Mouse (Mus musculus) midbrain, embryonic 14.5 days (tissue): ENCODE measurements around the gene Kif3b. TPM values are rescaled to one million over a fixed set of nuclear protein-coding genes. Genes with fewer than 3 reads are reported as not detected.

ENCODE experiments used
- ATAC-seq: fragments of 200-750 bp; cut with Nextera tagmentation; 2 replicates; pipeline ENCODE4 v1.8.0; 2017; ENCODE audit warnings: moderate number of reproducible peaks, moderate library complexity; ENCODE audit not compliant: low FRiP score, low TSS enrichment
- DNase-seq: peaks from one replicate; pipeline ENCODE4 v3.0.0-alpha.2; 2015
- H3K27ac ChIP-seq: fragments of 300-500 bp; sonication (generic); replicated peaks from 2 replicates; pipeline ENCODE4 v1.5.1; 2014; ENCODE audit warnings: mild to moderate bottlenecking, low read depth, low read length, moderate library complexity
- H3K27me3 ChIP-seq: fragments of 300-500 bp; sonication (generic); 2 replicates; pipeline ENCODE4 v1.6.1; 2014; ENCODE audit warnings: low read length, control low read depth, mixed read lengths; ENCODE audit not compliant: control insufficient read depth, insufficient read depth
- H3K36me3 ChIP-seq: fragments of 300-500 bp; sonication (generic); 2 replicates; pipeline ENCODE4 v1.6.1; 2014; ENCODE audit warnings: low read length, control low read depth; ENCODE audit not compliant: control insufficient read depth, insufficient read depth
- H3K4me1 ChIP-seq: fragments of 300-500 bp; sonication (generic); 2 replicates; pipeline ENCODE4 v1.6.1; 2014; ENCODE audit warnings: mild to moderate bottlenecking, antibody characterized with exemption, low read length, control low read depth; ENCODE audit not compliant: control insufficient read depth, insufficient read depth
- H3K4me2 ChIP-seq: fragments of 300-500 bp; sonication (generic); 2 replicates; pipeline ENCODE4 v1.6.1; 2014; ENCODE audit warnings: mild to moderate bottlenecking, low read length, moderate library complexity
- H3K4me3 ChIP-seq: fragments of 300-500 bp; sonication (generic); replicated peaks from 2 replicates; pipeline ENCODE4 v1.5.1; 2014; ENCODE audit warnings: low read depth, low read length
- H3K9ac ChIP-seq: fragments of 300-500 bp; sonication (generic); replicated peaks from 2 replicates; pipeline ENCODE4 v1.6.1; 2014; ENCODE audit warnings: mild to moderate bottlenecking, low read length, moderate library complexity
- H3K9me3 ChIP-seq: fragments of 300-500 bp; sonication (generic); 2 replicates; pipeline ENCODE4 v1.6.1; 2016; ENCODE audit warnings: low read length, control low read depth, mixed read lengths; ENCODE audit not compliant: control insufficient read depth
- WGBS: fragments of 180-500 bp; shearing (Covaris S2); extraction: QIAGEN DNeasy Blood & Tissue Kit; methylation state at CpG from one replicate; pipeline ENCODE4 v1.1.7; 2014; 5-methylcytosine and 5-hydroxymethylcytosine counted together
- polyA plus RNA-seq: library from polyadenylated mRNA; unstranded; fragments of >200 nt; fragmentation: Nextera tagmentation; extraction: Ambion mirVana; gene quantifications from 2 replicates; pipeline ENCODE4 v1.2.1, GENCODE M21; 2014

Kif3b gene
- polyA plus RNA-seq, 1 experiment from 2014 or later = 17.0 TPM

- Histone ChIP-seq H3K4me1 (no peaks in the 10 kb centered on the region), H3K27me3 (no peaks in the 10 kb centered on the region), H3K36me3 (0 out of 2 replicates have a peak, but pooled peaks cover 3% of the 10 kb centered on the region), H3K4me2 (no peak overlapping the region), H3K4me3 (no peak overlapping the region), H3K9ac (no peak overlapping the region), H3K27ac (no peak overlapping the region), H3K9me3 (no peaks in the 10 kb centered on the region)
- WGBS = 85% methylated on average over 8 of the region's 8 CpGs
- ATAC-seq (no peak), DNase-seq (no peak)
These were observed 17.9 kb downstream of the Kif3b start for GRCm38 (mm10) chr2:153309106-153309505.

- H3K9me3 ChIP-seq = no peaks in the 10 kb centered on the region
- H3K36me3 ChIP-seq = 0 out of 2 replicates have a peak, but pooled peaks cover 3% of the 10 kb centered on the region
- no peak overlapping the region for H3K27ac ChIP-seq
- DNase-seq = peak; percentile 35
- H3K9ac ChIP-seq = no peak overlapping the region
- H3K27me3 ChIP-seq = no peaks in the 10 kb centered on the region
- no peak overlapping the region for H3K4me3 ChIP-seq
- ATAC-seq = no peak
- 84% methylated on average over 6 of the region's 6 CpGs for WGBS
- no peak overlapping the region for H3K4me2 ChIP-seq
- no peaks in the 10 kb centered on the region for H3K4me1 ChIP-seq
These were observed 19.0 kb downstream of the Kif3b start for GRCm38 (mm10) chr2:153310228-153310627.

GRCm38 (mm10) chr2:153312884-153313283 is 21.7 kb downstream of the Kif3b start:
- Histone ChIP-seq H3K27ac (no peak overlapping the region), H3K4me1 (no peaks in the 10 kb centered on the region), H3K27me3 (no peaks in the 10 kb centered on the region), H3K4me3 (no peak overlapping the region), H3K9me3 (no peaks in the 10 kb centered on the region), H3K4me2 (no peak overlapping the region), H3K36me3 (peaks cover 13% of the 10 kb centered on the region), H3K9ac (no peak overlapping the region)
- WGBS = 89% methylated on average over 9 of the region's 9 CpGs
- no peak for ATAC-seq
- no peak for DNase-seq

GRCm38 (mm10) chr2:153318408-153318807 is 27.2 kb downstream of the Kif3b start:
- H3K27me3 ChIP-seq = no peaks in the 10 kb centered on the region
- H3K9ac ChIP-seq = no peak overlapping the region
- no peak overlapping the region for H3K27ac ChIP-seq
- no peak overlapping the region for H3K4me3 ChIP-seq
- DNase-seq (no peak), ATAC-seq (no peak)
- 95% methylated on average over 4 of the region's 4 CpGs for WGBS
- H3K36me3 ChIP-seq = peaks cover 51% of the 10 kb centered on the region
- H3K4me1 ChIP-seq = no peaks in the 10 kb centered on the region
- no peaks in the 10 kb centered on the region for H3K9me3 ChIP-seq
- no peak overlapping the region for H3K4me2 ChIP-seq

GRCm38 (mm10) chr2:153319036-153319643 is 27.9 kb downstream of the Kif3b start:
- Histone ChIP-seq H3K9ac (no peak overlapping the region), H3K4me3 (no peak overlapping the region), H3K27ac (no peak overlapping the region), H3K36me3 (peaks cover 59% of the 10 kb centered on the region), H3K9me3 (no peaks in the 10 kb centered on the region), H3K4me1 (no peaks in the 10 kb centered on the region), H3K4me2 (no peak overlapping the region), H3K27me3 (no peaks in the 10 kb centered on the region)
- ATAC-seq = no peak
- WGBS = 88% methylated on average over 8 of the region's 8 CpGs
- DNase-seq = no peak

- H3K4me3 ChIP-seq = no peak overlapping the region
- H3K36me3 ChIP-seq = peaks cover 78% of the 10 kb centered on the region
- H3K27ac ChIP-seq = no peak overlapping the region
- 92% methylated on average over 9 of the region's 9 CpGs for WGBS
- no peaks in the 10 kb centered on the region for H3K9me3 ChIP-seq
- no peak overlapping the region for H3K4me2 ChIP-seq
- DNase-seq = no peak
- H3K9ac ChIP-seq = no peak overlapping the region
- no peaks in the 10 kb centered on the region for H3K4me1 ChIP-seq
- ATAC-seq = no peak
- no peaks in the 10 kb centered on the region for H3K27me3 ChIP-seq
These were observed 34.6 kb downstream of the Kif3b start for GRCm38 (mm10) chr2:153325706-153326376.

GRCm38 (mm10) chr2:153332271-153332670 is 41.1 kb downstream of the Kif3b start:
- peaks cover 56% of the 10 kb centered on the region for H3K36me3 ChIP-seq

GRCm38 (mm10) chr2:153332981-153333380 is 41.8 kb downstream of the Kif3b start:
- no peaks in the 10 kb centered on the region for H3K9me3 ChIP-seq
- H3K4me3 ChIP-seq = no peak overlapping the region
- H3K36me3 ChIP-seq = peaks cover 51% of the 10 kb centered on the region
- DNase-seq = no peak
- no peak overlapping the region for H3K9ac ChIP-seq
- ATAC-seq = no peak
- no peaks in the 10 kb centered on the region for H3K27me3 ChIP-seq
- WGBS = 95% methylated on average over 3 of the region's 3 CpGs
- H3K27ac ChIP-seq = no peak overlapping the region
- no peak overlapping the region for H3K4me2 ChIP-seq
- no peaks in the 10 kb centered on the region for H3K4me1 ChIP-seq

More at GRCm38 (mm10) chr2:153332271-153332670, 41.1 kb downstream of the Kif3b start:
- H3K4me1 ChIP-seq = no peaks in the 10 kb centered on the region
- no peak overlapping the region for H3K9ac ChIP-seq
- 97% methylated on average over 5 of the region's 5 CpGs for WGBS
- no peak overlapping the region for H3K4me3 ChIP-seq
- H3K9me3 ChIP-seq = no peaks in the 10 kb centered on the region
- H3K4me2 ChIP-seq = no peak overlapping the region
- no peak overlapping the region for H3K27ac ChIP-seq
- ATAC-seq = no peak
- no peak for DNase-seq
- H3K27me3 ChIP-seq = no peaks in the 10 kb centered on the region

- H3K27ac ChIP-seq = no peak overlapping the region
- 93% methylated on average over 6 of the region's 6 CpGs for WGBS
- H3K27me3 ChIP-seq = no peaks in the 10 kb centered on the region
- ATAC-seq = no peak
- H3K4me1 ChIP-seq = no peaks in the 10 kb centered on the region
- no peak overlapping the region for H3K4me3 ChIP-seq
- H3K9ac ChIP-seq = no peak overlapping the region
- H3K36me3 ChIP-seq = peaks cover 43% of the 10 kb centered on the region
- H3K4me2 ChIP-seq = no peak overlapping the region
- no peaks in the 10 kb centered on the region for H3K9me3 ChIP-seq
- no peak for DNase-seq
These were observed 42.6 kb downstream of the Kif3b start for GRCm38 (mm10) chr2:153333822-153334232.
